Mouse (Mus musculus): Measurements from ENCODE around the gene Gm11011. TPM values are rescaled to one million over a fixed set of nuclear protein-coding genes. Genes with fewer than 3 reads are reported as not detected.

The Gm11011 gene
- polyA plus RNA-seq, 1 experiment from 2014 or later: not detected

DNA sequence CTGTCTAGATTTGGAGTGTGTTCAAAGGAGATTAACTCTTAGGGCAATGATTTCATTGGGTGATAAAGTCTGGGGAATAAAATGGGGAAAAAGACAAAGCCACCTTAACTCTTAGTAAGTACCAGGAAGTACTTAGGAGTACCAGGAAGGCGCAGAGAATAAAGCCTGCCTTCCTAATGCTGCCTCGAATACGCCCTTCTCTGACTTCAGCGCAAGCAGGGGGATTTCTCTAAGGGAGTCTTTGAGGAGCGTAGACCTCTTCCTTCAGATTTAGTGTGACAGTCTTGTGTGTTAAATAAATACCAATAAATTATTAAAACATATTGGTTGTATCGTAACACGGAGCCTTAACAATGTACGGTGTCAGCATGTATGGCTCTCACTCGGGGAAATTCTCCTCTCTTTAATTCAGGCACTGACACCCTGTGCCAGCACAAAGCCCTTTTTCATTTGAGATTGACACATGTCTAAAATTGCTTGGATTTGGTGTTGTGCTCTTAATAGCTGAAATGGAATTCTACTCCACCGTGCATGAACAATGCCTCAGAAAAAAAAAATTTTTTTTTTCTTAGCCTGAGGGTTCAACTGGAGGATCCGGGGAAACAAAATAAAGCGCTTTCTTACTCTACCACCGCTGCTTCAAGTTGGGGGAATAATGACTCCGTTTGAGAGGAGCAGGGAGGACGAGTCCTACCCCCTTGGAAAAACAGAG lies 2.6 kb downstream of the Gm11011 start:
- Histone ChIP-seq H3K27ac (peak overlapping the region; percentile 23; the same call in 1 of the 2 replicates), H3K9ac (no peak overlapping the region), H3K4me2 (replicated peaks) (no peak overlapping the region), H3K4me3 (no peak overlapping the region), H3K9me3 (replicated peaks) (no peaks in the 10 kb centered on the region), H3K4me1 (peaks cover 5% of the 10 kb centered on the region), H3K36me3 (no peaks in the 10 kb centered on the region), H3K27me3 (no peaks in the 10 kb centered on the region)
- ATAC-seq (ENCODE audit: low FRiP score): no peak
- WGBS: 65% methylated on average over 15 of the region's 15 CpGs

GRCm38 (mm10) chr2:169583476-169583875 lies 4.1 kb downstream of the Gm11011 start:
- whole genome bisulfite sequencing: 84% methylated on average over 3 of the region's 3 CpGs
- no peaks in the 10 kb centered on the region for H3K27me3 ChIP-seq
- no peak for ATAC-seq (ENCODE audit: low FRiP score)
- no peaks in the 10 kb centered on the region for H3K36me3 ChIP-seq
- H3K9ac ChIP-seq: no peak overlapping the region
- no peak overlapping the region for H3K4me2 ChIP-seq (replicated peaks)
- H3K4me1 ChIP-seq: peaks cover 5% of the 10 kb centered on the region
- H3K27ac ChIP-seq: no peak overlapping the region
- no peaks in the 10 kb centered on the region for H3K9me3 ChIP-seq (replicated peaks)
- H3K4me3 ChIP-seq: no peak overlapping the region

GRCm38 (mm10) chr2:169577508-169578196 lies 9.9 kb downstream of the Gm11011 start:
- WGBS: 82% methylated on average over 7 of the region's 7 CpGs
- Histone ChIP-seq H3K4me2 (replicated peaks) (no peak overlapping the region), H3K4me1 (no peaks in the 10 kb centered on the region), H3K36me3 (no peaks in the 10 kb centered on the region), H3K27me3 (no peaks in the 10 kb centered on the region), H3K4me3 (no peak overlapping the region), H3K27ac (no peak overlapping the region), H3K9ac (no peak overlapping the region), H3K9me3 (replicated peaks) (no peaks in the 10 kb centered on the region)
- no peak for ATAC-seq (ENCODE audit: low FRiP score)

GRCm38 (mm10) chr2:169570063-169570462 lies 17.5 kb downstream of the Gm11011 start:
- no peak for ATAC-seq (ENCODE audit: low FRiP score)
- 79% methylated on average over 10 of the region's 10 CpGs for WGBS

DNA sequence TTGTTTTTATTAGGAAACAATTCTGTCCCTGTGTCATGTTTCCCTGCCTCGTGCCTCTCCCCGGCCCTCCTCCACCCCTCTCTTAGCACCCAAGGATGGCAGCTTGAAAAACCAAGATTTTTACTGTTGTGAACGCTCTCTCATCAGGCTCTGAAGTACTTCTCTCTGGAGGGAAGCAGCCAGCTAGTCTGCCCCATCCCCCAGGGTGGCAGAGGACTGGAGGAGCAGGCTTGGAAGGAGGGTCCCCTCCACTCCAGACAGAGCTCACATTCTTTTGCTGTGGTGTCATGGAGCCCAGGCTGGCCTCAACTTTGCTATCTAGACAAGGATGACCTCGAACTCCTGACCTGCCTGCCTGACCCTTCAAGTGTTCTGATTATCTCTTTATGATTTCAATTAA lies 21.4 kb downstream of the Gm11011 start:
- Histone ChIP-seq H3K9me3 (replicated peaks) (no peaks in the 10 kb centered on the region), H3K4me2 (replicated peaks) (no peak overlapping the region), H3K27ac (no peak overlapping the region), H3K27me3 (no peaks in the 10 kb centered on the region), H3K4me1 (no peaks in the 10 kb centered on the region), H3K36me3 (no peaks in the 10 kb centered on the region), H3K9ac (no peak overlapping the region), H3K4me3 (no peak overlapping the region)
- no peak for ATAC-seq (ENCODE audit: low FRiP score)
- WGBS: 67% methylated on average over 4 of the region's 4 CpGs

More at GRCm38 (mm10) chr2:169570063-169570462, 17.5 kb downstream of the Gm11011 start:
- Histone ChIP-seq H3K27ac (no peak overlapping the region), H3K36me3 (no peaks in the 10 kb centered on the region), H3K9ac (no peak overlapping the region), H3K4me1 (no peaks in the 10 kb centered on the region), H3K4me2 (replicated peaks) (no peak overlapping the region), H3K4me3 (no peak overlapping the region), H3K27me3 (no peaks in the 10 kb centered on the region), H3K9me3 (replicated peaks) (no peaks in the 10 kb centered on the region)

GRCm38 (mm10) chr2:169565751-169566150 lies 21.8 kb downstream of the Gm11011 start:
- Histone ChIP-seq H3K27ac (no peak overlapping the region), H3K4me3 (no peak overlapping the region), H3K27me3 (no peaks in the 10 kb centered on the region), H3K36me3 (no peaks in the 10 kb centered on the region), H3K4me1 (no peaks in the 10 kb centered on the region), H3K9ac (no peak overlapping the region), H3K9me3 (replicated peaks) (no peaks in the 10 kb centered on the region), H3K4me2 (replicated peaks) (no peak overlapping the region)
- WGBS: 72% methylated on average over 7 of the region's 7 CpGs
- ATAC-seq (ENCODE audit: low FRiP score): no peak

- Histone ChIP-seq H3K4me2 (replicated peaks) (no peak overlapping the region), H3K4me3 (no peak overlapping the region), H3K9me3 (replicated peaks) (no peaks in the 10 kb centered on the region), H3K27me3 (no peaks in the 10 kb centered on the region), H3K4me1 (0 out of 2 replicates have a peak, but pooled peaks cover 5% of the 10 kb centered on the region), H3K27ac (no peak overlapping the region), H3K36me3 (no peaks in the 10 kb centered on the region), H3K9ac (no peak overlapping the region)
- 90% methylated on average over 7 of the region's 7 CpGs for WGBS
- no peak for ATAC-seq (ENCODE audit: low FRiP score)
Measured at GRCm38 (mm10) chr2:169545674-169546073, 41.9 kb downstream of the Gm11011 start.

- Histone ChIP-seq H3K4me2 (replicated peaks) (no peak overlapping the region), H3K9ac (no peak overlapping the region), H3K4me3 (no peak overlapping the region), H3K27ac (no peak overlapping the region), H3K9me3 (replicated peaks) (no peaks in the 10 kb centered on the region), H3K36me3 (no peaks in the 10 kb centered on the region), H3K4me1 (no peaks in the 10 kb centered on the region), H3K27me3 (no peaks in the 10 kb centered on the region)
- WGBS: 75% methylated on average over 4 of the region's 4 CpGs
- ATAC-seq (ENCODE audit: low FRiP score): no peak
Measured at GRCm38 (mm10) chr2:169538906-169539305, 48.6 kb downstream of the Gm11011 start.

Other genes with a start within 250 kb of the Gm11011 start
- gene Tshz2, start 45.3 kb upstream of the Gm11011 start, polyA plus RNA-seq (2016; fragmentation: Nextera tagmentation; extraction: Ambion mirVana): 19.3 and 26.5 TPM in 2 replicates